13 mouse cellular contexts compared by ENCODE assay signal in the genomic region with DNA sequence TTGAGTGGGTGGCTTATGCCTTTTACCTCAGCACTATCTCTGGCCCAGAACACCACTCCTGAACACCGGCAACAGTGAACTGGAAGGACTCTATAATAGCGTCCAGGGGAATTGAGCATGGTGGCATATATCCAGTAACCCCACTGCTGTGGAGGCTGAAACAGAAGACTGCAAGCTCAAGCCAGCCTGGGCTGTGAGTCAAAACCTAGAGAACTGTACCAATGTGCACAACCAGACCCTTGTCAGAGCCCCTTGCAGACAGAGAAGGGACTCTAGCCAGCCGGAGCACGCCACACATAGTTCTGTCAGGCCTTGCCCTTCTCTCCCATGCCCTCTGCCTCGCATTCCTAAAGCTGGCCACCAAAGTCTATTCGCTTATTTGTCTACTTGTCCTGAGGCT. TPM values are rescaled to one million over a fixed set of nuclear protein-coding genes. Genes with fewer than 3 reads are reported as not detected.
A peak's percentile ranks its signal among the peaks of the same experiment; 100 is the strongest.
DNase-seq lines count a peak whose midpoint lies in the region; TF ChIP-seq lines count a peak whose summit lies in the region.
"Had no signal": no experiment of that assay in that cellular context is flagged by ENCODE, and none has a peak within 500 bp of the region (broad histone marks: within the 10 kb centered on the region; RNA-seq: fewer than 3 reads in every experiment).

No protein-coding gene starts in this region.

- H3K4me1 ChIP-seq in embryonic facial prominence, embryonic 10.5 days = peaks cover 53% of the 10 kb centered on the region
- H3K4me1 ChIP-seq: hindbrain, embryonic 15.5 days had no signal

- no peak overlapping the region for H3K4me3 ChIP-seq in left cerebral cortex, adult 2 months
- no peak overlapping the region for H3K4me3 ChIP-seq in embryonic facial prominence, embryonic 10.5 days
- H3K4me3 ChIP-seq: hindbrain, embryonic 15.5 days; limb, embryonic 12.5 days had no signal

- TF ChIP-seq CTCF in left cerebral cortex, adult 2 months (IDR thresholded peaks at IDR 0.05) = no peak

- no peaks in the 10 kb centered on the region for H3K27me3 ChIP-seq in embryonic facial prominence, embryonic 10.5 days (replicated peaks; ENCODE audit: low read depth, poor library complexity, severe bottlenecking)
- H3K27me3 ChIP-seq: hindbrain, embryonic 15.5 days had no signal

- no peaks in the 10 kb centered on the region for H3K36me3 ChIP-seq in embryonic facial prominence, embryonic 10.5 days (replicated peaks)
- H3K36me3 ChIP-seq: hindbrain, embryonic 15.5 days; limb, embryonic 12.5 days had no signal

- intact Hi-C loops in left cerebral cortex, adult 2 months (cut with DNase I) = no loop called here
- intact Hi-C loops in left cerebral cortex, postnatal 36 days (cut with DNase I) = loop anchor here (1.0 kb wide), 1 partner anchor 24 kb away; no protein-coding TSS in a partner anchor

- H3K9me3 ChIP-seq in embryonic facial prominence, embryonic 10.5 days = no peaks in the 10 kb centered on the region
- H3K9me3 ChIP-seq: hindbrain, embryonic 15.5 days had no signal

- H3K27ac ChIP-seq in left cerebral cortex, adult 2 months = peak overlapping the region; percentile 24; the same call in 1 of the 2 replicates
- H3K27ac ChIP-seq in embryonic facial prominence, embryonic 10.5 days (replicated peaks) = 0 out of 2 replicates have a peak overlapping the region, but pooled peaks have one; percentile 19
- H3K27ac ChIP-seq: hindbrain, embryonic 15.5 days; limb, embryonic 12.5 days had no signal

- 83% methylated on average over 6 of the region's 6 CpGs for WGBS in embryonic facial prominence, embryonic 10.5 days

- DNase-seq in gastrocnemius, adult 18-20 months (ENCODE audit: low spot score) = peak; percentile 66
- DNase-seq in gastrocnemius, postnatal 4 days (ENCODE audit: low spot score in 2 of 2) = no peak
- DNase-seq in left cerebral cortex, adult 2 months (ENCODE audit: extremely low spot score in 1 of 2, low spot score in 2 of 2) = no peak
- no peak for DNase-seq in left cerebral cortex, postnatal 36 days (ENCODE audit: low spot score in 2 of 2)
- no peak for DNase-seq in embryonic facial prominence, embryonic 10.5 days (ENCODE audit: low spot score)
- DNase-seq in layer of hippocampus, postnatal 10 days (ENCODE audit: low spot score in 2 of 2) = peak; percentile 38 to 53
- DNase-seq in c-Kit-positive CD71-positive TER-119-positive erythroid progenitor cells, embryonic 14.5 days (ENCODE audit: low spot score) = no peak
- DNase-seq: lung, adult 2 months; right cerebral cortex, adult 18-20 months; thymus, adult 2 months had no signal

RNA-seq across cellular contexts. Expression of a gene that starts 28.7 kb away (rescaled TPM):
- total RNA-seq in gastrocnemius, adult 18-20 months (2021) = 1 to 10 TPM; 2.4 to 3.2 TPM
- 10 to 100 TPM; 22.8 to 24.6 TPM for total RNA-seq in gastrocnemius, postnatal 4 days (2021)
- 10 to 100 TPM; 13.8 to 14.1 TPM for total RNA-seq in left cerebral cortex, adult 2 months (2021)
- 10 to 100 TPM; 11.8 to 12.0 TPM for total RNA-seq in left cerebral cortex, postnatal 36 days (2021)
- 16.2 and 17.7 TPM in 2 replicates for polyA plus RNA-seq in embryonic facial prominence, embryonic 10.5 days (2016; fragmentation: Nextera tagmentation; extraction: Ambion mirVana)
- 10 to 100 TPM; 18.6 to 20.6 TPM for total RNA-seq in layer of hippocampus, postnatal 10 days (2021)
- total RNA-seq: MEL had no signal

Comparison
In these comparisons a context has a peak if more than half of its experiments do, and no peak if none do; other contexts are left out.
1. DNase-seq: peak in gastrocnemius, adult 18-20 months (single experiment) and layer of hippocampus, postnatal 10 days (2 of 2); none in gastrocnemius, postnatal 4 days (0 of 2), left cerebral cortex, adult 2 months (0 of 2), left cerebral cortex, postnatal 36 days (0 of 2), embryonic facial prominence, embryonic 10.5 days (single experiment) and c-Kit-positive CD71-positive TER-119-positive erythroid progenitor cells, embryonic 14.5 days (single experiment).